Mouse (Mus musculus): ENCODE data around the gene Fastk.

DNA sequence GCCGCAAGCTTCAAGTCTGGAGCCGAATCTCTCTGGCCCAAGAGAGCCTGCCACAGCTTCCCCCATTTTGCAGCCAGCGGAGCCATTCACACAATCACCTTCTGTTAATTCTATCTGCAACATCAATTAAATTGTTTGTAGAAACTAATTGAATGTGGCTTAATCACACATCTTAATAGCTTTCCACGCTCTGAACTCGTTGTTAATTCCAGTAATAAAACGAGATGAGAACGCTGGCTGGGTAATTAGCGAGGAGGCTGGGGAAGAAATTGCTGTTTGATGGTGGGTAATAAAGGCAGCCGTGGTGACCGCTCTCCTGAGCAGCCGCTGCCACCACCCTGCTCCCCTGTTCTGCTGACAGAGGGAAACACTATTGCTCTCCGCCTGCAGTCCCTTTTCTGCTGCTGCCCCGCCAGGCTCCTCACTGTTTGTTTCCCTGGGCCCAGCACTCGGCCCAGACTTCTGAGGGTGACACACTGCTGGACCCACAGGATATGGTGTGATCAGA lies 45.4 kb upstream of the Fastk start:
- TF ChIP-seq CTCF (IDR thresholded peaks at IDR 0.05; ENCODE audit: borderline replicate concordance, control insufficient read depth, extremely low read depth, insufficient read depth, low read length, poor library complexity): no peak
- no peak for TF ChIP-seq POLR2A (IDR thresholded peaks at IDR 0.05; ENCODE audit: control insufficient read depth, extremely low read depth, insufficient read depth, low read length, poor library complexity)
